Mouse (Mus musculus) spleen, postnatal 4 days (tissue): ENCODE results near the gene Gm3488.
"Not testable (repeated sequence)": the region's sequence is repeated elsewhere in the genome, so short reads cannot be mapped to it uniquely, and the experiment has no call there.

Source experiments
- DNase-seq, 2 experiments: peaks; one replicate each; pipeline ENCODE4 v3.0.0; 2022; ENCODE audit warnings: low spot score in 2 of 2

Gm3488 gene

GRCm38 (mm10) chr14:5501374-5501773 is at the start of gene Gm3488:
Gm3488 (plus strand) TSS chr14:5501674.
- not testable (repeated sequence) for DNase-seq

GRCm38 (mm10) chr14:5455367-5455766 is 46.1 kb upstream of the Gm3488 start, which contains the start of gene Gm3194:
Gm3194 (minus strand) TSS chr14:5455467.
- DNase-seq: not testable (repeated sequence)

- not testable (repeated sequence) for DNase-seq
Measured at GRCm38 (mm10) chr14:5460469-5460868, 41.0 kb upstream of the Gm3488 start.

GRCm38 (mm10) chr14:5477730-5478129 is 23.7 kb upstream of the Gm3488 start, which contains the start of gene Gm8246:
Gm8246 (minus strand) TSS chr14:5477830.
- DNase-seq: not testable (repeated sequence)

GRCm38 (mm10) chr14:5483907-5484306 is 17.6 kb upstream of the Gm3488 start, which contains the start of gene Gm3187:
Gm3187 (plus strand) TSS chr14:5484207.
- DNase-seq: not testable (repeated sequence)

- not testable (repeated sequence) for DNase-seq
Measured at GRCm38 (mm10) chr14:5538196-5538595, 36.7 kb downstream of the Gm3488 start, which contains the start of gene Gm3532. Gm3532 (plus strand) TSS chr14:5538496.
